Comparison of ENCODE assay signal across 20 mouse cellular contexts in genomic region chr1:72612172-72612571, GRCm38 (mm10).
"Had no signal": no experiment of that assay in that cellular context is flagged by ENCODE, and none has a peak within 500 bp of the region (broad histone marks: within the 10 kb centered on the region; RNA-seq: fewer than 3 reads in every experiment).

No protein-coding gene starts in this region.

- H3K27ac ChIP-seq: lung, embryonic 15.5 days; macrophage; midbrain, embryonic 13.5 days; midbrain, embryonic 15.5 days; neural tube, embryonic 12.5 days; stomach, embryonic 15.5 days; stomach, postnatal 0 days had no signal

- H3K27me3 ChIP-seq: lung, embryonic 15.5 days; megakaryocyte, embryonic 14.5 days; midbrain, embryonic 13.5 days; midbrain, embryonic 15.5 days; neural tube, embryonic 12.5 days; stomach, embryonic 15.5 days had no signal

- H3K4me3 ChIP-seq: lung, embryonic 15.5 days; megakaryocyte, embryonic 14.5 days; midbrain, embryonic 13.5 days; midbrain, embryonic 15.5 days; neural tube, embryonic 12.5 days; stomach, embryonic 15.5 days had no signal

- DNase-seq: liver, postnatal 0 days; lung, adult 2 months; lung, postnatal 14 days; lung, postnatal 36 days; retina, postnatal 1 day; right cerebral cortex, adult 18-20 months; right cerebral cortex, postnatal 14 days; thymus, adult 18-20 months; thymus, postnatal 14 days; thymus, postnatal 36 days had no signal

- H3K9me3 ChIP-seq: lung, embryonic 15.5 days; megakaryocyte, embryonic 14.5 days; midbrain, embryonic 13.5 days; midbrain, embryonic 15.5 days; neural tube, embryonic 12.5 days; stomach, embryonic 15.5 days had no signal

- H3K4me2 ChIP-seq: lung, embryonic 15.5 days; midbrain, embryonic 11.5 days; midbrain, embryonic 13.5 days; midbrain, embryonic 15.5 days; neural tube, embryonic 12.5 days; stomach, embryonic 15.5 days had no signal

- ATAC-seq: liver, postnatal 0 days; lung, postnatal 0 days; midbrain, embryonic 13.5 days; midbrain, embryonic 15.5 days had no signal

- H3K9ac ChIP-seq: liver, postnatal 0 days; lung, embryonic 15.5 days; midbrain, embryonic 13.5 days; midbrain, embryonic 15.5 days; neural tube, embryonic 12.5 days; stomach, embryonic 15.5 days had no signal

- H3K4me1 ChIP-seq: lung, embryonic 15.5 days; midbrain, embryonic 13.5 days; midbrain, embryonic 15.5 days; stomach, embryonic 15.5 days had no signal
